Mouse (Mus musculus) frontal cortex, postnatal 14 days (tissue): Measurements from ENCODE around the gene Cstf1.

Experiments
- DNase-seq, 2 experiments: peaks; one replicate each; pipeline ENCODE4 v3.0.0; 2022; ENCODE audit warnings: low spot score in 2 of 2

The Cstf1 gene

DNA sequence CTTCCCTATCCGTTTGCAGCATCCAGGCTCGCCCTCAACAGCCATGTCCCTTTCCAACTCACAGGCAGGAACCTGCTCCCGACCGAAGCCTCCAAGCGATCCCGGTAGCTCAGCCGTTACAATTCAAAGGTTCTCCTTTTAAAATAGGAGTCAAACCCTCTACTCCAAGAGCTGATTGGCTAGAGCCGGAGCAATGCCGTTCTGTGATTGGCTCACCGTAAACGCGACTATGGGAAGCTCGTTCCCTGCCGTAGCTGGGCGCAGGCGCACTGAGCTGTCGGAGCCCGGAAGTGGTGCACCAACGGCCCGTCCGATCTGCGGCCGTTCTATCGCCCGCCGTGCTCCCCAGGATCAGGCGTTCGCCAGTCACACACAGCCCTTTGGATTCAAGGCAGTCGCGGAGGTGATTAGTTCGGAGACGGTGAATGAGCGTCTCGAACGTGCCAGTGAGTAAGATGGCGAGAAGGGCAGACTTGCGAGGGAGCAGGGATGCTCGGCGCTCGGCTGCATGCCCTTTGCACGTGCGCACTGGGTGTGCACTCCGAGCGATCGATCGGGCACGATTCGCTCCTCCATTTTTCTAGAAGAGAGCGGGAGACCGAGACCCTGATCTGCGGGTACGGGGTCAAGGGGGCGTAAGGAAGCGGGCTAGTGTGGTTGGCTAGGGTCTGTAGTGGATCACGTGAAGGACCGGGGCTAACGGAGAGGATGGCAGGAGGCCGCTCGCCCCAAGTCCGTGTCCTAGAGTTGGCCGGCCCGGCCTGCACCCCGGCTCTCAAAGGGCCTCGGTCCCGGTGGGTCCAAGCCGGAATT, at the start of gene Cstf1, which contains the start of gene Aurka:
TSS of gene Cstf1 (plus strand) at position 271 of the 813 bp plus-strand sequence.
TSS of gene Aurka (minus strand) at position 125 of the 813 bp plus-strand sequence.
- DNase-seq: peak; percentile 93 to 94

GRCm38 (mm10) chr2:172320878-172321277, 49.6 kb upstream of the Cstf1 start:
- DNase-seq: no peak

DNA sequence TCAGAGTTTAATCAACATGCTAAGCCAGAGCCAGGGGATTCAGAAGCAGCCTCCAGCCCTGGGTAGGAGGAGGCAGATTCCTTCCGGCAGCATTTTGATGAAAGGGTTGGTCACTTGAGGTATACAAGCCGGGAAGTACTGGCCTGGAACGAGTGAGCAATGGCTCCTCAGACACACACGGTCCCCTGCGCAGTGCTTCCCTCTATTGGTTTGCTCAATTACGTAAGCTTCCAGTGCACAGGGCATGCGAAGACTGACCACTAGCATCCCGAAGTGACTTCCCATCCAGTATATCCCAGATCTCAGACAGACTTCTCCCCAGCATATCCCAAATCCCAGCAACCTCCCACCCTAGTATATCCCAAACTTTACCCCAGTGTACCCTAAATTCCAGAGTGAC, 42.2 kb upstream of the Cstf1 start:
- DNase-seq: no peak

- DNase-seq: peak; percentile 52 to 72
These were observed 41.3 kb upstream of the Cstf1 start for GRCm38 (mm10) chr2:172329179-172329578.

GRCm38 (mm10) chr2:172338206-172338942, 32.1 kb upstream of the Cstf1 start:
- DNase-seq: no peak

DNA sequence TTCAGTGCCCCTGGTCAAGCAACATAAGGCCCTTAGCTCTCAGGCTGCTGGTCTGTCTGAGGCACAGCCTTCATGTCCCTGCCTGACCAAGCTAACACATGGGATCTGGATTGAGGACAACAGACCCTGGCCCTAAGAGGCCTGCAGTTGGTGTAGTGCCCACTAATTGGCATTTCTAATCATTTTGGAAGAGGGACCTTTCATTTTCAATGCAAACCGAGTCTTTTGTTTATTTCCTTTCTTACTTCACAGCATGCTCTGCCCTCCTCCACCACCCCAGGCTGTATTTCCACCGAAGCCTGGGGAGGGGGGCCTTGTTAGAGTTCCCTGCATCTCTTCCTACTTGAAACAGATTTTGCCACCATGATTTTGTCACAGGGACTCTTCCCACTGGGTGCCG, 29.5 kb upstream of the Cstf1 start:
- no peak for DNase-seq

- DNase-seq: no peak
These were observed 28.9 kb upstream of the Cstf1 start for GRCm38 (mm10) chr2:172341606-172342005.

DNA sequence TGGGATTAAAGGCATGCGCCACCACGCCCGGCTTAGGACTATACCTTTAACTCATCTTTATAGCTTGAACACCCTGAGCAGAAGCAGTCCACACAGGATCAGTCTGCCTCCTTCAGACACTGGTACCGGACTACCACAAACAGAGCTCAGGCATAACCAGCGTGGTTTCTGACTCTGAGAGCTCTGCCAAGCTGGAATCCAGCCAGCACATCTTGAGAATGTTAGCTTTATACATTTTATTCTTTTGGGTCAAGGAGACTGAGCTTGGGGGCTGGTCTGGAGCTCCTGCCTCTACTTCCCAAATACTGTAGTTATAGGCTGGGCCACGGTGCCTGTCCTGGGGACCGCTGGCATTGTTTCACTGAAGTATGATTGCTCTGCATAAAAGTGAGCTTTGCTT, 26.7 kb upstream of the Cstf1 start:
- no peak for DNase-seq

DNA sequence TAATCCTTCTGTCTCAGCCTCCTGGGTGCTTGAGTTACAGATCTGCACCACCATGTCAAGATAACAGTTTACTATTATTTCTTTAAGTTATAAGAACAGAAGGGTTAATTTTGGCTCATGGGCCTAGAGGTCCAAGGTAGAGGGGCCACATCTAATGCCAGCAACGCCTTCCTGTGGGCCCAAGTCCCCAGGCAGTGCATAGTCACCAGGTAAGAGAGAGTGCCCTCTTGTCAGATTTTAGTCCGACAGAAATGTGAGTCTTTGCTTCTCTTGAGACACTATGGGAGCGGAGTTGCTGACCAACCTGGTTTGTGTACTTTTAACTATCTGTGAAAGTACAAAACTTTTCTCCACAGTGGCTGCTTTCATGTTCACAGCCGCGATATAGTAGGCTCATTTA, 25.8 kb upstream of the Cstf1 start:
- DNase-seq: no peak

GRCm38 (mm10) chr2:172345258-172345738, 25.2 kb upstream of the Cstf1 start, which contains the start of gene Fam210b:
Fam210b (plus strand) TSS chr2:172345565.
- DNase-seq: peak; percentile 92 to 93

GRCm38 (mm10) chr2:172346034-172346929, 24.2 kb upstream of the Cstf1 start:
- DNase-seq: peak in 1 of 2 experiments; percentile 17

- no peak for DNase-seq
These were observed 23.4 kb upstream of the Cstf1 start for GRCm38 (mm10) chr2:172346933-172347611.

GRCm38 (mm10) chr2:172348297-172348950, 22.1 kb upstream of the Cstf1 start:
- no peak for DNase-seq

GRCm38 (mm10) chr2:172349776-172350175, 20.7 kb upstream of the Cstf1 start:
- DNase-seq: no peak

- no peak for DNase-seq
These were observed 19.7 kb upstream of the Cstf1 start for GRCm38 (mm10) chr2:172350773-172351172.

- DNase-seq: no peak
These were observed 17.3 kb upstream of the Cstf1 start for GRCm38 (mm10) chr2:172353218-172353617.

- no peak for DNase-seq
These were observed 15.7 kb upstream of the Cstf1 start for GRCm38 (mm10) chr2:172354761-172355160.

DNA sequence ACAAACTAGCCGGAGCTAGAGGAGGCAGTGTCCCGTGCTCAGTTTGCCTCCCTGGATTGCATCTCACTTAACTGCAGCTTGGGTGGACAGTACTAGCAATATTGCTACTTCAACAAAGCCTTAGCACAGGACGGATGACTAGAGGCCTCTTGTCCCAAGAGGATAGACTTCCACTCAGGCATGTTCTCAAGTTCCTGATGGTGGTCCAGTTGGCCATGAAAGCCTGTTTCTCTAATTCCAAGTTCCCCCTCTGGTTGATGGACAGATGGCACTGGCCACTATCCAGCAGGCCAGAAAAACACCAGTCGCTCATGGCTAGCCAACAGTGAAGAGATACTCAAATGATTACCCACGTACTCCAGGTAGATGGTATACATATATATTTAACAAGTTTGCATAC, 14.6 kb upstream of the Cstf1 start:
- no peak for DNase-seq

DNA sequence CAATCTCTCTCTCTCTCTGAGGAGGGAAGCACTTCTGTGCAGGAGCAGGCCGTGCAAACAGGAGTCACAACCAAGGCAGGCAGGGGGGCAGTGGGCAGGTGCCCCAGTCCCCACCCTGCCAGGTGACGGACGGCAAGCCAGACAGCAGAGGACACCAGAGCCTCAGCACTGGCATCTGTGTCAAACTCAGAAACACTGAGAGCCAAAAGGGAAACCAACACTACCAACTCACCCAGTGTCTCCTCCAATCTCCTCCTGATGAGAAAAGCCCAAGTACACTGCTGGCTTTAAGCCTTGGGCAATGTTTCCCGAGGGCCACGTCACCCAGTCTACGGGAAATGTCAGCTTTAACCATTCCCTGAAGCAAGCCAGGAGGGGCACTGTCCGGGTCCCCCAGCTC, 7.3 kb upstream of the Cstf1 start:
- DNase-seq: no peak

DNA sequence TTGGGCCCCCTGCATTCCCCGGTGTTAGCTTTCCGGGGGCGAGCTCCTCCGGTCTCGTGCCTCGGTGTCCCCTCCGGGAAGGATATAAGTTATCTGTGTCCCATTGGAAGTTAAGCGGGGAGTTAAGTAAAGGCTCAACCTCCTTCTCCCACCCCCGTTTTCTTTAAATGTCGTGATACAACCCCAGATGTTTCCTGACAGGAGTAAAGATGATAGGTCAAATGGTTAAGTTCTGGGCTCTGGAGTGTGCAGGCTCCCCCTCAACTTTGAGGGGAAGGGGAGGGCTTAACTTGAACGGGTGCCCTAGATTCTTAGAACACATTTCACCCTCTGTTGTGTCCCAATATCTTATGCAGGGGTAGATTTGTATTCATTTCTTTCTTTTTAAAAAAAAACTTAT, 777 bp downstream of the Cstf1 start:
- no peak for DNase-seq

GRCm38 (mm10) chr2:172376551-172376950, 6.1 kb downstream of the Cstf1 start:
- no peak for DNase-seq
